Mouse (Mus musculus) megakaryocyte, adult 5-6 weeks (primary cell): ENCODE results near the gene Tln1. TPM values are rescaled to one million over a fixed set of nuclear protein-coding genes. Genes with fewer than 3 reads are reported as not detected.

Experiments
- ATAC-seq: 2 replicates; pipeline ENCODE4 v1.8.0; 2016; ENCODE audit warnings: mild to moderate bottlenecking, inconsistent platforms; ENCODE audit not compliant: poor library complexity, severe bottlenecking
- total RNA-seq, 2 experiments: library from RNA; stranded (forward) in 1 of 2; stranded (reverse) in 1 of 2; fragments of 153-499, 151-499 nt in 1 of 2; fragments of 221-1000, 200-1000 nt in 1 of 2; gene quantifications; 2 replicates each; pipeline versions ENCODE4 v1.2.3 to v1.2.4; 2015 to 2017

Gene Tln1
- total RNA-seq, 2 experiments from 2014 or later, result 226 to 408 TPM

DNA sequence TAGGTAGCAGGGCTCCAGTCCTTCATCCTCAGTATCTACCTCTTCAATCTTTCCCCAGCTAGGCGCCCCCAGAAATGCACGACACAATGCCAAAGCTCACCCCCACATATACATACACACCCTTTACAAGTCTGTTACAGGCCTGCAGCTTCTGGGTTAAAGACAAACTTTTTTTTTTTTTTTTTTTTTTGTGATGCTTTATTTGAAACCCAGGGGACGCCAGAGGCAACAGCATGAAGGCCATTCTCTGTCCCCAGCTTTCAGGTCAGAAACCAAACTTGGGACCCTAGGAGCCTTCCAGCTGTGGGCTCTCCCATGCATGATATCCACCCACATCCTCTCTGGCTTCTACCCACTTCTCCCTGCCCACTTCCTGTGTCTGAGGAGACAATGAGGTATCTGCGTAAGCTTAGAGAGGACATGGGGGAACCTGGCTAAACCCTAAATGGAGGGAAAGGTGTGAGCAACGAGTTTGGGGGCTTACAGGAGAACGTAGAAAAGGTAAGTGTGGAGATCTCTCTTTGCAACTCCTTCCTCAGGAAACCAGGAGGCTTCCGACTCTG lies 80.5 kb downstream of the Tln1 start:
- peak; percentile 13; the same call in 1 of the 2 replicates for ATAC-seq

Other genes with a start within 250 kb of the Tln1 start
- gene Rusc2, start 180.7 kb downstream of the Tln1 start, total RNA-seq (2015), result 2.1 and 3.0 TPM in 2 replicates
- gene Rusc2, start 180.7 kb downstream of the Tln1 start, total RNA-seq (2017), result 0.77 and 2.3 TPM in 2 replicates
- gene Fam166b, start 133.6 kb downstream of the Tln1 start, total RNA-seq (2015), result not detected in 2 replicates
- not detected in 2 replicates for gene Fam166b, start 133.6 kb downstream of the Tln1 start, total RNA-seq (2017)
- 5.7 and 6.3 TPM in 2 replicates for gene Tesk1, start 120.8 kb downstream of the Tln1 start, total RNA-seq (2015)
- gene Tesk1, start 120.8 kb downstream of the Tln1 start, total RNA-seq (2017), result 7.6 and 9.3 TPM in 2 replicates
- 0.57 and 2.5 TPM in 2 replicates for gene Cd72, start 108.1 kb downstream of the Tln1 start, total RNA-seq (2015)
- gene Cd72, start 108.1 kb downstream of the Tln1 start, total RNA-seq (2017), result 3.0 and 3.5 TPM in 2 replicates
- not detected in 2 replicates for gene Sit1, start 79.0 kb downstream of the Tln1 start, total RNA-seq (2015)
- 0.77 TPM in 1 of 2 replicates, not detected in the other for gene Sit1, start 79.0 kb downstream of the Tln1 start, total RNA-seq (2017)
- 16.7 and 17.5 TPM in 2 replicates for gene Ccdc107, start 69.8 kb downstream of the Tln1 start, total RNA-seq (2015)
- 23.6 and 32.6 TPM in 2 replicates for gene Ccdc107, start 69.8 kb downstream of the Tln1 start, total RNA-seq (2017)
- gene Arhgef39, start 63.0 kb downstream of the Tln1 start, total RNA-seq (2015), result 54.6 and 60.0 TPM in 2 replicates
- gene Arhgef39, start 63.0 kb downstream of the Tln1 start, total RNA-seq (2017), result 52.3 and 54.1 TPM in 2 replicates
- gene Car9, start 55.7 kb downstream of the Tln1 start, total RNA-seq (2015), result 3.0 and 3.5 TPM in 2 replicates
- gene Car9, start 55.7 kb downstream of the Tln1 start, total RNA-seq (2017), result 0.41 and 1.1 TPM in 2 replicates
- gene Tpm2, start 38.9 kb downstream of the Tln1 start, total RNA-seq (2015), result 0.11 TPM in 1 of 2 replicates, not detected in the other
- gene Tpm2, start 38.9 kb downstream of the Tln1 start, total RNA-seq (2017), result 0.11 and 0.33 TPM in 2 replicates
- 29.4 and 33.0 TPM in 2 replicates for gene Creb3, start 359 bp downstream of the Tln1 start, total RNA-seq (2015)
- gene Creb3, start 359 bp downstream of the Tln1 start, total RNA-seq (2017), result 84.6 and 101 TPM in 2 replicates
- gene Rgp1, start 16.0 kb upstream of the Tln1 start, total RNA-seq (2015), result 18.6 and 20.8 TPM in 2 replicates
- 8.2 and 24.7 TPM in 2 replicates for gene Rgp1, start 16.0 kb upstream of the Tln1 start, total RNA-seq (2017)
- gene Gba2, start 16.2 kb upstream of the Tln1 start, total RNA-seq (2015), result 8.4 and 8.5 TPM in 2 replicates
- gene Gba2, start 16.2 kb upstream of the Tln1 start, total RNA-seq (2017), result 9.5 and 9.8 TPM in 2 replicates
- gene Msmp, start 21.8 kb upstream of the Tln1 start, total RNA-seq (2015), result not detected in 2 replicates
- not detected in 2 replicates for gene Msmp, start 21.8 kb upstream of the Tln1 start, total RNA-seq (2017)
- 0.29 and 1.7 TPM in 2 replicates for gene Npr2, start 69.2 kb upstream of the Tln1 start, total RNA-seq (2015)
- 0.33 and 1.3 TPM in 2 replicates for gene Npr2, start 69.2 kb upstream of the Tln1 start, total RNA-seq (2017)
- gene Spag8, start 90.9 kb upstream of the Tln1 start, total RNA-seq (2015), result not detected in 2 replicates
- gene Spag8, start 90.9 kb upstream of the Tln1 start, total RNA-seq (2017), result not detected in 2 replicates
- gene Hint2, start 93.8 kb upstream of the Tln1 start, total RNA-seq (2015), result 23.8 and 24.3 TPM in 2 replicates
- 24.6 and 27.9 TPM in 2 replicates for gene Hint2, start 93.8 kb upstream of the Tln1 start, total RNA-seq (2017)
- gene Tmem8b, start 106.3 kb upstream of the Tln1 start, total RNA-seq (2015), result 0.27 and 0.42 TPM in 2 replicates
- 0.04 and 0.16 TPM in 2 replicates for gene Tmem8b, start 106.3 kb upstream of the Tln1 start, total RNA-seq (2017)
- gene Fam221b, start 106.5 kb upstream of the Tln1 start, total RNA-seq (2015), result 0.11 TPM in 1 of 2 replicates, not detected in the other
- gene Fam221b, start 106.5 kb upstream of the Tln1 start, total RNA-seq (2017), result 0.20 and 0.33 TPM in 2 replicates
- gene Olfr70, start 138.1 kb upstream of the Tln1 start, total RNA-seq (2015), result not detected in 2 replicates
- not detected in 2 replicates for gene Olfr70, start 138.1 kb upstream of the Tln1 start, total RNA-seq (2017)
- gene Olfr71, start 147.6 kb upstream of the Tln1 start, total RNA-seq (2015), result not detected in 2 replicates
- not detected in 2 replicates for gene Olfr71, start 147.6 kb upstream of the Tln1 start, total RNA-seq (2017)
- not detected in 2 replicates for gene Hrct1, start 164.5 kb upstream of the Tln1 start, total RNA-seq (2015)
- not detected in 2 replicates for gene Hrct1, start 164.5 kb upstream of the Tln1 start, total RNA-seq (2017)
- not detected in 2 replicates for gene Spaar, start 167.3 kb upstream of the Tln1 start, total RNA-seq (2015)
- not detected in 2 replicates for gene Spaar, start 167.3 kb upstream of the Tln1 start, total RNA-seq (2017)
- gene Olfr159, start 208.3 kb upstream of the Tln1 start, total RNA-seq (2015), result not detected in 2 replicates
- not detected in 2 replicates for gene Olfr159, start 208.3 kb upstream of the Tln1 start, total RNA-seq (2017)